Mouse (Mus musculus) neural tube, embryonic 15.5 days (tissue): ENCODE measurements around the gene Ccdc175. TPM values are rescaled to one million over a fixed set of nuclear protein-coding genes. Genes with fewer than 3 reads are reported as not detected.

Experiments
- ATAC-seq: fragments of 200-750 bp; cut with Nextera tagmentation; 2 replicates; pipeline ENCODE4 v1.8.0; 2017; ENCODE audit warnings: mild to moderate bottlenecking, moderate TSS enrichment, moderate library complexity; ENCODE audit not compliant: low FRiP score
- H3K27ac ChIP-seq: fragments of 300-500 bp; sonication (generic); replicated peaks from 2 replicates; pipeline ENCODE4 v1.5.1; 2015; ENCODE audit warnings: mild to moderate bottlenecking, inconsistent platforms
- H3K27me3 ChIP-seq: fragments of 300-500 bp; sonication (generic); replicated peaks from 2 replicates; pipeline ENCODE4 v1.6.1; 2015; ENCODE audit warnings: inconsistent platforms
- H3K36me3 ChIP-seq: fragments of 300-500 bp; sonication (generic); 2 replicates; pipeline ENCODE4 v1.6.1; 2015; ENCODE audit warnings: inconsistent platforms
- H3K4me1 ChIP-seq: fragments of 300-500 bp; sonication (generic); 2 replicates; pipeline ENCODE4 v1.6.1; 2015; ENCODE audit warnings: inconsistent platforms
- H3K4me2 ChIP-seq: fragments of 300-500 bp; sonication (generic); 2 replicates; pipeline ENCODE4 v1.6.1; 2015; ENCODE audit warnings: inconsistent platforms, mild to moderate bottlenecking, moderate library complexity
- H3K4me3 ChIP-seq: fragments of 300-500 bp; sonication (generic); replicated peaks from 2 replicates; pipeline ENCODE4 v1.5.1; 2015; ENCODE audit warnings: mild to moderate bottlenecking, inconsistent platforms
- H3K9ac ChIP-seq: fragments of 300-500 bp; sonication (generic); replicated peaks from 2 replicates; pipeline ENCODE4 v1.6.1; 2015; ENCODE audit warnings: mild to moderate bottlenecking, inconsistent platforms
- H3K9me3 ChIP-seq: fragments of 300-500 bp; sonication (generic); replicated peaks from 2 replicates; pipeline ENCODE4 v1.6.1; 2016; ENCODE audit warnings: inconsistent platforms
- WGBS: fragments of 180-500 bp; shearing (Covaris S2); methylation state at CpG from one replicate; pipeline ENCODE4 v1.1.7; 2015; ENCODE audit warnings: mixed read lengths; 5-methylcytosine and 5-hydroxymethylcytosine counted together
- polyA plus RNA-seq: library from polyadenylated mRNA; unstranded; fragments of >200 nt; fragmentation: Nextera tagmentation; extraction: Ambion mirVana; gene quantifications from 2 replicates; pipeline ENCODE4 v1.2.1, GENCODE M21; 2015

The Ccdc175 gene
- polyA plus RNA-seq, 1 experiment from 2014 or later, result not detected

- no peak overlapping the region for H3K27ac ChIP-seq
- H3K9ac ChIP-seq, result no peak overlapping the region
- peaks cover 45% of the 10 kb centered on the region for H3K36me3 ChIP-seq
- WGBS, result 71% methylated on average over 4 of the region's 4 CpGs
- ATAC-seq, result no peak
- H3K4me2 ChIP-seq, result no peak overlapping the region
- no peaks in the 10 kb centered on the region for H3K27me3 ChIP-seq
- peaks cover 27% of the 10 kb centered on the region for H3K4me1 ChIP-seq
- H3K9me3 ChIP-seq, result no peaks in the 10 kb centered on the region
- H3K4me3 ChIP-seq, result no peak overlapping the region
These were observed 95.0 kb downstream of the Ccdc175 start for GRCm38 (mm10) chr12:72089802-72090201.

DNA sequence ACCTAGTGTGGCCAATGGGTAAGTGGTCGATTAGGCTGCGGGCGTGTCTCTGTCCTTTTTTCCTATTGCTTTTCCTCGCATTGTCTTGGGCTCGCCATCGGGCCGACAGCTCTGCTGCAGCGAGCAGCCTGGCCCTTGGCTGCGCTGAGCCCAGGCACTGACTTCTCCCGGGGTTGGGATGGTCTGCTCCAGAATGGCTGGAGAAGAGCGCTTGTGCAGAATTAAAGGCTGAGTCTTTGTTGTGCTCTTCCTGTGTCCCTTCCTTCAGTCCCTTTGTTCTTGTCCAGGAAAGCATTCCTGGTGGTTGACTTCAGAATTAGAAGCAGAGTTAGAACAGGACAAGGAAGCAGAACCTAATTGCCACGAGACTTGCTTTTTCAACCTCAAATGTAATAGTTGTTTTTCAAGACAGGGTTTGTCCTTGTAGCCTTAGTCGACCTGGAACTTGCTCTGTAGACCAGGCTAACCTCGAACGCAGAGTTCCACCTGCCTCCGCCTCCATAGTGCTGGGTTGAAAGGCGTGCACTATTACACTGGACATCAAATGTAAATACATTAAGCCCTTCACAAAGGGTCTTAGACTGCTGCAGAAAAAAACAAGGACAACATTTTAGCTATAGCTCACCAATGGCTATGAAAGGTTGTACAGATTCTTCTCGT lies 98.5 kb downstream of the Ccdc175 start:
- ATAC-seq, result no peak
- H3K9me3 ChIP-seq, result no peaks in the 10 kb centered on the region
- WGBS, result under 1% methylated on average over 18 of the region's 18 CpGs
- H3K4me3 ChIP-seq, result peak overlapping the region; percentile 61
- peak overlapping the region; percentile 68 for H3K9ac ChIP-seq
- H3K36me3 ChIP-seq, result peaks cover 12% of the 10 kb centered on the region
- H3K4me1 ChIP-seq, result peaks cover 44% of the 10 kb centered on the region
- peak overlapping the region; percentile 97 for H3K27ac ChIP-seq
- no peaks in the 10 kb centered on the region for H3K27me3 ChIP-seq
- H3K4me2 ChIP-seq, result peak overlapping the region; percentile 87

GRCm38 (mm10) chr12:72085329-72086165 lies 99.3 kb downstream of the Ccdc175 start, which contains the start of the genes L3hypdh and Jkamp:
TSS of gene L3hypdh (minus strand) at chr12:72085439.
TSS of gene Jkamp (plus strand) at chr12:72085589.
- Histone ChIP-seq H3K4me1 (peaks cover 44% of the 10 kb centered on the region), H3K4me2 (peak within 1 kb of the TSS; percentile 87), H3K9ac (peak within 1 kb of the TSS; percentile 68), H3K27me3 (no peaks in the 10 kb centered on the region), H3K27ac (peak within 1 kb of the TSS; percentile 97), H3K4me3 (peak within 1 kb of the TSS; percentile 61), H3K36me3 (peaks cover 7% of the 10 kb centered on the region), H3K9me3 (no peaks in the 10 kb centered on the region)
- ATAC-seq, result peak; percentile 96
- WGBS, result under 1% methylated on average over 59 of the region's 60 CpGs

DNA sequence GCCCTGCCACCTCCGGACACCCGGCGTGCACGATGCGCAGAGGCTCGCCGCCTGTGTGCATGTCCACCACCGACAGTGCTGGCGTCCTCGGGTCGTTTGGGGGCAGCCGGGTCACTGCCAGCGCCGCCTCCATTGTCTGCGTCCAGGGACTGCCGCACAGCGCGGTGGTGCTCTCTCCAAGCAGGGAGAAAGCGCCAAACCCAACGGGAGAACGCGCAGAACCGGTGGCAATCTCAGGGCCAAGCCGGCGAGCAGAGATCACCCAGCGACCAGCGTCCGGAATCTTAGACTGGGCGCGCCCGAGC lies 99.9 kb downstream of the Ccdc175 start:
- no peaks in the 10 kb centered on the region for H3K9me3 ChIP-seq
- 0% methylated on average over 31 of the region's 31 CpGs for WGBS
- peak overlapping the region; percentile 61 for H3K4me3 ChIP-seq
- H3K27me3 ChIP-seq, result no peaks in the 10 kb centered on the region
- H3K27ac ChIP-seq, result peak overlapping the region; percentile 97
- peaks cover 43% of the 10 kb centered on the region for H3K4me1 ChIP-seq
- peaks cover 2% of the 10 kb centered on the region; the same call in 1 of the 2 replicates for H3K36me3 ChIP-seq
- H3K9ac ChIP-seq, result peak overlapping the region; percentile 63
- peak overlapping the region; percentile 87 for H3K4me2 ChIP-seq
- peak; percentile 37; the same call in 1 of the 2 replicates for ATAC-seq

DNA sequence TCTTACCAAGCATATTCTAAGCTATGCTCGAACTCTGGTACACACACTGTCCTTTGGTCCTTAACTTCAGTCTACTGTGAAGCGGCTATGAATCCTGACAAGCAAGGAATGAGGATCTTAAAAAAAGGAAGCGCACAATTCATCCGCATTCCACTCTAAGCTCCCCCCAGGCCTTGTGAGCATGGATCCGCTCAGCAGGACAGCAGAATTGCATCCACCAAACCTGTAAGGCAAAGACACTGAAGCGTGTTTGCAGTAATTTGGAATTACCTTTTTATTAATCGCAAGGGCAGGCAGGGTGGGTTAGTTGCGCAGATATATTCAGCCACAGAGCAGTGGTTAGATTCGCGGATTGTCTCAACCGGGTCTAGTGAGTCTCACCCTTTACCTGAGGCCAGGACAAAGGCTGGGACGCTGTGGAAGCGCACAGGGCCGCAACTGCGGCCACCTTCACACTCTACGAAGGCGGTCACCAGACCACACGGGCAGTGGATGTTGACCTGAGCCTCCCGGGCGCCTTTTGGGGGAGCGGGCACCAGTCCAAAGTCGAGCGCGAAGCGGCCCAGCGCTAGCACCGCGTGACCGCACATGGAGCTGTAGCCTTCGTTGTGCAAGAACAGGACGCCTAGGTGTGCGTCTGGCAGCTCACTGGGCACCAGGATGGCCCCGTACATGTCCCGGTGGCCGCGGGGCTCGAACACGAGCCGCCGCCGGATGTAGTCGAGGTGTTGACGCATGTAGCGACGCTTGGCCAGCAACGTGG lies 100.4 kb downstream of the Ccdc175 start:
- ATAC-seq, result peak; percentile 7; the same call in 1 of the 2 replicates
- Histone ChIP-seq H3K36me3 (no peaks in the 10 kb centered on the region), H3K9ac (peak overlapping the region; percentile 63), H3K4me2 (peak overlapping the region; percentile 87), H3K27me3 (no peaks in the 10 kb centered on the region), H3K9me3 (no peaks in the 10 kb centered on the region), H3K4me3 (peak overlapping the region; percentile 61), H3K4me1 (peaks cover 40% of the 10 kb centered on the region), H3K27ac (peak overlapping the region; percentile 97)
- 3% methylated on average over 45 of the region's 46 CpGs for WGBS

- H3K36me3 ChIP-seq, result no peaks in the 10 kb centered on the region
- no peak for ATAC-seq
- no peak overlapping the region for H3K27ac ChIP-seq
- no peaks in the 10 kb centered on the region for H3K27me3 ChIP-seq
- peak overlapping the region; percentile 87 for H3K4me2 ChIP-seq
- peaks cover 36% of the 10 kb centered on the region for H3K4me1 ChIP-seq
- H3K9me3 ChIP-seq, result no peaks in the 10 kb centered on the region
- no peak overlapping the region for H3K9ac ChIP-seq
- WGBS, result 82% methylated on average over 9 of the region's 9 CpGs
- H3K4me3 ChIP-seq, result no peak overlapping the region
These were observed 101.6 kb downstream of the Ccdc175 start for GRCm38 (mm10) chr12:72083265-72083664.

DNA sequence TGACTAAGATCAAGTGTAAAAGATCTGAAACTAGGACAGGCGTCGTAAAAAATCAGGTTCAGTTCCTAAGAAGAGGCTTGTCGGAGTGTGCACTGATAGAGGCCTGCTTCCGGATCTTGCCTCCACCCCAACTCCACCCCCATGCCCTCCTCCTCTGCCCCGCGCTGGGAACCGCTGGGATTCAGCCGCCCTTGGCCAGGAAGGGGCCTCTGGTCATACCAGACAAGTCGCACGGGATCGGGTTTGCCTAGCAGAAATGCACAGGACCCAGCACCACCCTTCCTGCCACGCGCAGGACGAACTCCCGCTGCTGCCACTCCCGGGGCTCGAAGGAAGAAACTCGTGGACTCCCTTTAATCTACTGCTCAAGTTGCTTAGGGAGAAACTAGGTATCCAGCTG lies 102.5 kb downstream of the Ccdc175 start:
- Histone ChIP-seq H3K9ac (no peak overlapping the region; the same call in 1 of the 2 replicates), H3K4me1 (peaks cover 27% of the 10 kb centered on the region), H3K36me3 (no peaks in the 10 kb centered on the region), H3K27ac (no peak overlapping the region), H3K9me3 (no peaks in the 10 kb centered on the region), H3K4me2 (peak overlapping the region; percentile 53), H3K27me3 (no peaks in the 10 kb centered on the region), H3K4me3 (peak overlapping the region; percentile 16; the same call in 1 of the 2 replicates)
- WGBS, result 36% methylated on average over 18 of the region's 18 CpGs
- no peak for ATAC-seq

- WGBS, result 62% methylated on average over 3 of the region's 3 CpGs
- H3K4me2 ChIP-seq, result peak overlapping the region; percentile 53
- no peak overlapping the region for H3K4me3 ChIP-seq
- no peaks in the 10 kb centered on the region for H3K36me3 ChIP-seq
- no peaks in the 10 kb centered on the region for H3K27me3 ChIP-seq
- ATAC-seq, result no peak
- no peak overlapping the region for H3K9ac ChIP-seq
- no peaks in the 10 kb centered on the region for H3K9me3 ChIP-seq
- H3K27ac ChIP-seq, result no peak overlapping the region
- peaks cover 24% of the 10 kb centered on the region for H3K4me1 ChIP-seq
These were observed 102.9 kb downstream of the Ccdc175 start for GRCm38 (mm10) chr12:72081961-72082360.

- H3K9me3 ChIP-seq, result no peaks in the 10 kb centered on the region
- 0 out of 2 replicates have a peak, but pooled peaks cover 3% of the 10 kb centered on the region for H3K36me3 ChIP-seq
- H3K4me1 ChIP-seq, result peaks cover 7% of the 10 kb centered on the region
- ATAC-seq, result no peak
- no peak overlapping the region for H3K27ac ChIP-seq
- H3K4me3 ChIP-seq, result no peak overlapping the region
- 92% methylated on average over 3 of the region's 3 CpGs for WGBS
- no peak overlapping the region for H3K4me2 ChIP-seq
- H3K27me3 ChIP-seq, result no peaks in the 10 kb centered on the region
- H3K9ac ChIP-seq, result no peak overlapping the region
These were observed 106.6 kb downstream of the Ccdc175 start for GRCm38 (mm10) chr12:72078248-72078647.

DNA sequence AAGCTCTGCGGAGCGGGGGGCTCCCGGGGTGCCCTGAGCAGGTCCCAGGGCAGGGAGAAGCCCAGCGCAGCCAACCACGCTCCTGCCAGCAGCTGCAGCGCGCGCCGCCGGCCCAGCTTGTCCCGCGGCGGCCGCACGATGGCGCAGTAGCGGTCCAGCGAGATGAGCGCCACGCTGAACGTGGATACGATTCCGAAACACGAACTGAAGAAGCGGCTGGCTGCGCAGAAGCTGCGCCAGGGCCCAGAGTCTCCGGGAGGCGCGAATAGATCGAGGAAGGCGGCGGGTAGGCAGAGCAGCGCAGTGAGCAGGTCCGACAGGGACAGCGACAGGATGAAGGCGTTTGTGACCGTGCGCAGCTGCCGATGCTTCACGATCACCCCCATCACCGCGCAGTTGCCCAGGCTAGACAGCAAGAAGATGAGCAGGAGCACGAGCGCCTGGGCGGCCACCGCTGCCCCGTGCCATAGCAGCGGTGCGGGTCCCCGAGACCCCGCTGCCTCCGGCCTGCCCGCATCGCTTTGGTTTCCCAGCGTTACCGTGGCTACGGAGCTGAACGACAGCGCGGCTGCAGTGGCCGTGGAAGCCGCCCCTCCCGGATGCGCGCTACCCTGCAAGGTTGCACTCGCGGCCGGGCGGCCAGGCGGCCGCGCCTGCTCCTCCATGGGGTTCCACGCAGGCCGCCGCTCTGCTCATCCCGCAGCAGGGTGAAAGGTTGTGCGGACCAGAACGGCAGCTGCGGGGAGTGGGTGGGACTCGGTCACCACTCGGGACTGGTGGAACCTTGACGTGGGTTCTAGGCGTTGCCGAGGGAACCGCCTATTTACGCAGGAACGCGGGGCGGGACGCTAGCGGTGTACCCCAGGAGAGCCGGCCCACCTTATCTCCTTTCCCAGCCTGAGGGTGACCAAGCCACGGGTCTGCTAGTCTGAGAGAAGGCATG lies 114.2 kb downstream of the Ccdc175 start, which contains the start of gene Gpr135:
Gene Gpr135, minus strand, starts transcription at position 799 of the 943 bp plus-strand sequence.
- ATAC-seq, result peak; percentile 92
- Histone ChIP-seq H3K9me3 (no peaks in the 10 kb centered on the region), H3K4me1 (peaks cover 17% of the 10 kb centered on the region), H3K4me3 (peak within 1 kb of the TSS; percentile 77), H3K27me3 (no peaks in the 10 kb centered on the region), H3K9ac (peak within 1 kb of the TSS; percentile 80), H3K27ac (peak within 1 kb of the TSS; percentile 93), H3K4me2 (peak within 1 kb of the TSS; percentile 82), H3K36me3 (0 out of 2 replicates have a peak, but pooled peaks cover 3% of the 10 kb centered on the region)
- under 1% methylated on average over 94 of the region's 94 CpGs for WGBS
